Mouse (Mus musculus) right cerebral cortex, postnatal 10 days (tissue): Measurements from ENCODE around the gene Ppp4r3a.
"Not testable (repeated sequence)": the region's sequence is repeated elsewhere in the genome, so short reads cannot be mapped to it uniquely, and the experiment has no call there.

ENCODE experiments used
- DNase-seq, 2 experiments: peaks; one replicate each; pipeline ENCODE4 v3.0.0; 2021; ENCODE audit warnings: low spot score in 2 of 2

Ppp4r3a gene

GRCm38 (mm10) chr12:101083076-101083838, at the start of gene Ppp4r3a:
Gene Ppp4r3a, minus strand, starts transcription at chr12:101083702.
- DNase-seq: peak; percentile 97

- DNase-seq: no peak
Measured at GRCm38 (mm10) chr12:101123013-101123412, 39.5 kb upstream of the Ppp4r3a start.

- DNase-seq: not testable (repeated sequence)
Measured at GRCm38 (mm10) chr12:101122066-101122465, 38.6 kb upstream of the Ppp4r3a start.

GRCm38 (mm10) chr12:101109794-101110585, 26.5 kb upstream of the Ppp4r3a start:
- DNase-seq: not testable (repeated sequence)

- no peak for DNase-seq
Measured at GRCm38 (mm10) chr12:101107722-101108121, 24.2 kb upstream of the Ppp4r3a start.

GRCm38 (mm10) chr12:101105571-101105970, 22.1 kb upstream of the Ppp4r3a start:
- DNase-seq: no peak

- DNase-seq: no peak
Measured at GRCm38 (mm10) chr12:101102648-101103047, 19.1 kb upstream of the Ppp4r3a start.

- DNase-seq: not testable (repeated sequence)
Measured at GRCm38 (mm10) chr12:101093678-101094077, 10.2 kb upstream of the Ppp4r3a start.

- DNase-seq: no peak
Measured at GRCm38 (mm10) chr12:101089955-101090354, 6.5 kb upstream of the Ppp4r3a start.

GRCm38 (mm10) chr12:101087406-101087805, 3.9 kb upstream of the Ppp4r3a start:
- no peak for DNase-seq

GRCm38 (mm10) chr12:101084881-101085666, 1.6 kb upstream of the Ppp4r3a start:
- DNase-seq: no peak

- no peak for DNase-seq
Measured at GRCm38 (mm10) chr12:101084237-101084636, 735 bp upstream of the Ppp4r3a start.

- no peak for DNase-seq
Measured at GRCm38 (mm10) chr12:101083839-101084195, 315 bp upstream of the Ppp4r3a start.

GRCm38 (mm10) chr12:101082296-101083075, 1.0 kb downstream of the Ppp4r3a start:
- peak; percentile 43 for DNase-seq

GRCm38 (mm10) chr12:101077955-101078354, 5.5 kb downstream of the Ppp4r3a start:
- no peak for DNase-seq

- no peak for DNase-seq
Measured at GRCm38 (mm10) chr12:101075433-101075832, 8.1 kb downstream of the Ppp4r3a start.

- no peak for DNase-seq
Measured at GRCm38 (mm10) chr12:101074821-101075429, 8.6 kb downstream of the Ppp4r3a start.

- DNase-seq: no peak
Measured at GRCm38 (mm10) chr12:101069813-101070212, 13.7 kb downstream of the Ppp4r3a start.

GRCm38 (mm10) chr12:101066329-101066728, 17.2 kb downstream of the Ppp4r3a start:
- no peak for DNase-seq

- no peak for DNase-seq
Measured at GRCm38 (mm10) chr12:101039956-101040355, 43.5 kb downstream of the Ppp4r3a start.
